Mouse (Mus musculus): Measurements from ENCODE around the gene Slc27a2. TPM values are rescaled to one million over a fixed set of nuclear protein-coding genes. Genes with fewer than 3 reads are reported as not detected.
"Not testable (repeated sequence)": the region's sequence is repeated elsewhere in the genome, so short reads cannot be mapped to it uniquely, and the experiment has no call there.

Slc27a2 gene
- total RNA-seq (2015; ENCODE audit: low replicate concordance) (not detected in 2 replicates), total RNA-seq (2017; ENCODE audit: low replicate concordance) (not detected in 2 replicates)

DNA sequence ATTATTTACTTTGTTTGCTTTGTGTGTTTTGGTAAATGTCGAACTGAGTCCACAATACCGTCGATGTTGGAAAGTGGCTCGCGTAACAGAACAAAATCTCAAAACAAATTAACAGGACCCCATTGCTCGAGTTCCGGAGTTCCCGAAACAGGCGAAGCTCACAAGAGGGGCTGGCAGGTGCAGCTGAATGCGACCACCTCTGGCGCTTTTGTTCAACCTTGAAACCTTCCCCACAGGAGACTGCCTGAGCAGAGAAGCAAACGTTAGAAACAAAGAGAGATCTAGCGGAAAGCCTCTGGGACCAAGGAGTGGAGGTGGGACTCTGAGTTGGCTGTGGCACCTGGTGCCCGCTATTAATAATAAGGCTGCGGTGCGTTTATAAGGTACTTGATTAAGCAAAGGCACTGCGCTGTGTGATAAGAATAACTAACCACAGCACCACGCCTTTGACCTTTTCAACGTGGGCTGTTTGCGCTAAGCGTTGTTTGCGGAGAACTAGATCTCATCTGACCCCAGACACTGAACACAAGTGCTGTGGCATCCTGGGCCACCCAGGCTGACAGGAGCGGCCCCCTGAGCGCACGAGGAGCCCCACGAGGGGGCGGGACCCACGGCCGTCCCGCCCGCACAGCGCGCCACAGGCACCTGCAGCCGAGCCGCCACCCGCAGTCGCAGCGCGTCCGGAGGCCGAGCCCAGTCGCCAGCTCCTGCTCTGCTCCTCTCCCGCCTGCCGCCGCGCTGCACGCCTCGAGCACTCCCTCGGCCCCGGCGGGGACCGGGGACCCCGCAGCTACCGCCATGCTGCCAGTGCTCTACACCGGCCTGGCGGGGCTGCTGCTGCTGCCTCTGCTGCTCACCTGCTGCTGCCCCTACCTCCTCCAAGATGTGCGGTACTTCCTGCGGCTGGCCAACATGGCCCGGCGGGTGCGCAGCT, at the start of gene Slc27a2:
Gene Slc27a2 (plus strand): TSS at position 51 of the 934 bp plus-strand sequence.
- ATAC-seq (replicated peaks; ENCODE audit: low FRiP score, poor library complexity, severe bottlenecking) = no peak

GRCm38 (mm10) chr2:126505156-126505555, 47.1 kb upstream of the Slc27a2 start:
- no peak for ATAC-seq (replicated peaks; ENCODE audit: low FRiP score, poor library complexity, severe bottlenecking)

GRCm38 (mm10) chr2:126507477-126507876, 44.7 kb upstream of the Slc27a2 start:
- ATAC-seq (replicated peaks; ENCODE audit: low FRiP score, poor library complexity, severe bottlenecking) = no peak

- ATAC-seq (replicated peaks; ENCODE audit: low FRiP score, poor library complexity, severe bottlenecking) = no peak
These were observed 44.0 kb upstream of the Slc27a2 start for GRCm38 (mm10) chr2:126508228-126508627.

DNA sequence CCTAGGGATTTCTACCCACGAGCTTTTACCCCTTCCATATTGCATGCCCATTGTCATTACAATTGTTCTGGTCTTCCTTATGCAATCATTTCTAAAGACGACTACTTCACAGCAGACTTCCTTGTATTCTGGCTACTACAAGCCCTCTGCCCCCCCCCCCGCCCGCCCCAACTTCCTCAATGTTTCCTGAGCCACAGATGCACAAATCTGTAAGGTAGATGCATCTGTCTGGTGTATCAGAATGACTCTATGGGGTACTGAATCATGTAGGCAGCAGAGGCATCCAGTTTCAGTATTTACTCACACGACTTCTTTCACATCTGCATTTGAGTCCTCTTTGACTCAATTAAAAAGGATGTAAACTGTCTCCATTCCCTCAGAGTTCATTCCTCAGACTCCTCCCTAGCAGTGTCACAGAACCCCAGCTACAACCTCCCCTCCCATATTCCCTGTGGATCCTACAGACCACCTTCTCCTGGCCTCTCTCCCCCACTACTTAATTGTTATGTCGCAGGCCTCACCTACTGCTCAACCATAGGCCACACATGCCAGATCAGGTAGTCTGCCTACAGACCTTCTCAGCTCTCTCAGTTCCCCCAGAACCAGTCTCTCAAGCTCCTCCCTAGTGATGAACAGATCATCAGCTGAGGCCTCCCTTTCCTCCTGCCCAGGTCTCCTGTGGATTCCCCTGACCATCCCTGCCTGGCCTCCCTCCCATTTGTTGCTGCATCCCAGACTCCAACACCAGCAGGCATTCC, 37.0 kb upstream of the Slc27a2 start:
- ATAC-seq (replicated peaks; ENCODE audit: low FRiP score, poor library complexity, severe bottlenecking) = no peak

- no peak for ATAC-seq (replicated peaks; ENCODE audit: low FRiP score, poor library complexity, severe bottlenecking)
These were observed 32.2 kb upstream of the Slc27a2 start for GRCm38 (mm10) chr2:126519872-126520581.

GRCm38 (mm10) chr2:126520828-126521227, 31.4 kb upstream of the Slc27a2 start:
- ATAC-seq (replicated peaks; ENCODE audit: low FRiP score, poor library complexity, severe bottlenecking) = no peak

DNA sequence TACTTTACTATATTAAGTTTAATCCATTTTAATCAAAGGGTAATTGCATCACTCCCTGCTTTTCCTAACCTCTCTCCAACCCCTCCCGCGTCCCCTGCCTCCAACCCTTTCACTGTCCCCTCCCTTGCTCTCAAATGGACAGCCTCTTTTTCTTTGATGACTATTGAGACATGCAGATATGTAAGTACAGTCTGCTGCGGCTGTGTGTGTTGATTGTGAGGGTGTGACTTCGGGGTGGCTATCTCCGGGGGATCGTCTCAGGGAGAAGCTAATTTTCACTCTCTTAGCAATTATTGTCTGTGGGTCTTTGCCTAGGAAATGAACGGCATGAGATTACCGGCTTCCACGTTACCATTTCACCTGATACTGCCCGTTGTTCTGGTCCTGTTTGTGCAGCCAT, 30.7 kb upstream of the Slc27a2 start:
- no peak for ATAC-seq (replicated peaks; ENCODE audit: low FRiP score, poor library complexity, severe bottlenecking)

GRCm38 (mm10) chr2:126522056-126522455, 30.2 kb upstream of the Slc27a2 start:
- 0 out of 2 replicates have a peak, but pooled peaks have one; percentile 9 for ATAC-seq (replicated peaks; ENCODE audit: low FRiP score, poor library complexity, severe bottlenecking)

DNA sequence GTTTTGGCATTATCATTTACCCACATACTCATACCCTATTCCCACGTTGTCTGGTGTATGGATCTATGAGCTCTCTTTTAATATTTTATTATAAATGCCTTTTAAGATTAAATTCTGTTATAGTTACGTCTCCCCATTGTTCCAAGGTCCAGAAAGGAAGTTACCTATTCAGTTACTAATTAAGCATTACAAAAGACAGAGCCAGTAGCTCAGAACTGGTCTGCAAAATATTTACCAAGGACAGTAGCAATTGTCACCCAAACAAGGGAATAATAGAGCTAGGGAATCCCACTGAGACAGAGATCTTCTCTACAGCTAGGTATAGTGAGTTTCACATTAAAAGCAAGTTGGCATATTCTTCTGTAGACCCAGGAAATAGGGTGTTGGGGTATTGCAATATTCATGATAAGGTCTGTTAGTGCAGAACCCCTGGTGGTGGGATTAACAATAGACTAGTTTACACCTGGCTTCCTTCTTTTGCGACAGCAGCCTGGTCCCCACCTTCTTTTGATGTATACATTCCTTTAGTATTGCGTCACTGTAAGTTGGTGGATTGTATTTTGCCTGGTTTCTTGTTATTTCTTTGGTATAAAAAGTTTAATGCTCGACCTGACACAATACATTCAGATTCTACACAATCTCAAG, 29.0 kb upstream of the Slc27a2 start:
- not testable (repeated sequence) for ATAC-seq (replicated peaks; ENCODE audit: low FRiP score, poor library complexity, severe bottlenecking)

- no peak for ATAC-seq (replicated peaks; ENCODE audit: low FRiP score, poor library complexity, severe bottlenecking)
These were observed 27.9 kb upstream of the Slc27a2 start for GRCm38 (mm10) chr2:126524271-126524670.

- no peak for ATAC-seq (replicated peaks; ENCODE audit: low FRiP score, poor library complexity, severe bottlenecking)
These were observed 24.7 kb upstream of the Slc27a2 start for GRCm38 (mm10) chr2:126527461-126527860.

DNA sequence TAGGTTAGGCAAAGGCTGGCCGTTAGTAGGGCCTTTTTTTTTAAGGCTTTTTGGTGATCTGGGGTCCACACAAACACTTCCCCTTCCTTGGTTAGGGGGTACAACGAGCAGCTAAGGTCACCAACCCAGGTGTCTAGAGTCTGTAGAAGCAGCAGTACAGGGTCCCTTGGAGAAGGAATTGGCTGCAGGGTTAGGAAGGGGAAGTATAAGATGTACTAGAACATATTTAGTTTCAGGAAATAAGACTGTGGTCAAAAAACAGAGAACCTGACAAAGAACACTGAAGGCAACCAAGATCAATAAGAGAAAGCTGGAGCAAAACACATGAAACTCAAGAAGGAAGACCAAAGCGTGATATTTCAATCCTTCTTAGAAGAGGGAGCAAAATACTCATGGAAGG, 21.6 kb upstream of the Slc27a2 start:
- no peak for ATAC-seq (replicated peaks; ENCODE audit: low FRiP score, poor library complexity, severe bottlenecking)

- no peak for ATAC-seq (replicated peaks; ENCODE audit: low FRiP score, poor library complexity, severe bottlenecking)
These were observed 14.6 kb upstream of the Slc27a2 start for GRCm38 (mm10) chr2:126537654-126538053.

GRCm38 (mm10) chr2:126540390-126540925, 11.7 kb upstream of the Slc27a2 start:
- ATAC-seq (replicated peaks; ENCODE audit: low FRiP score, poor library complexity, severe bottlenecking) = no peak

GRCm38 (mm10) chr2:126542211-126542610, 10.0 kb upstream of the Slc27a2 start:
- no peak for ATAC-seq (replicated peaks; ENCODE audit: low FRiP score, poor library complexity, severe bottlenecking)

GRCm38 (mm10) chr2:126545297-126545696, 6.9 kb upstream of the Slc27a2 start:
- ATAC-seq (replicated peaks; ENCODE audit: low FRiP score, poor library complexity, severe bottlenecking) = no peak

DNA sequence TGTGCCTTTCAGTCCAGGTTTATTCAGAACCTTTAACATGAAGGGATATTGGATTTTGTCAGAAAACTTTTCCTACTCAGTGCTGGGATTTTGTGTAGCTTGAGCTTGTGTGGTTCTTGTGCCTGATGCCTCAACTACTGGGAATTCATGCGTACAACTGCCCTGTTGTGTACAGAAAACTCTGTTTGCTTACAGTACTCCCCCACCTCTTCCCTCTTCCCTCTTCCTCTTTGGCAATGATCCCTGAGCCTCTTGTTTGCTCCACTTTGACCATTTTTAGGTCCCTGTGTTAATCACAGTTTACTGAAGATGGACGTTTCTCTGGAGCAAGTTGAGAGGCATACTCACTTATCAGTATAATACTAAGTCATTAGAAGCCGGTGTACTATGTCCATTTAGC, 5.8 kb upstream of the Slc27a2 start:
- no peak for ATAC-seq (replicated peaks; ENCODE audit: low FRiP score, poor library complexity, severe bottlenecking)

GRCm38 (mm10) chr2:126549681-126550080, 2.5 kb upstream of the Slc27a2 start:
- no peak for ATAC-seq (replicated peaks; ENCODE audit: low FRiP score, poor library complexity, severe bottlenecking)

Measured in erythroid progenitor cell, adult 5-6 weeks (primary cell).